Mouse (Mus musculus) embryonic facial prominence, embryonic 11.5 days (tissue): Measurements from ENCODE around the gene Elobl. TPM values are rescaled to one million over a fixed set of nuclear protein-coding genes. Genes with fewer than 3 reads are reported as not detected.

Experiments used
- ATAC-seq: fragments of 200-750 bp; cut with Nextera tagmentation; replicated peaks from 2 replicates; pipeline ENCODE4 v1.8.0; 2017; ENCODE audit warnings: low read depth; ENCODE audit not compliant: insufficient number of reproducible peaks, low FRiP score, low TSS enrichment
- DNase-seq: peaks from one replicate; pipeline ENCODE4 v3.0.0-alpha.2; 2015; ENCODE audit warnings: low spot score
- H3K27ac ChIP-seq: fragments of 300-500 bp; sonication (generic); replicated peaks from 2 replicates; pipeline ENCODE4 v1.5.1; 2014; ENCODE audit warnings: mild to moderate bottlenecking, low read depth, low read length, control low read depth
- H3K27me3 ChIP-seq: fragments of 300-500 bp; sonication (generic); 2 replicates; pipeline ENCODE4 v1.6.1; 2014; ENCODE audit warnings: mild to moderate bottlenecking, low read length, moderate library complexity, mixed read lengths; ENCODE audit not compliant: control insufficient read depth, insufficient read depth
- H3K36me3 ChIP-seq: fragments of 300-500 bp; sonication (generic); replicated peaks from 2 replicates; pipeline ENCODE4 v1.6.1; 2014; ENCODE audit warnings: low read depth, mild to moderate bottlenecking, low read length, moderate library complexity, mixed read lengths; ENCODE audit not compliant: control insufficient read depth, insufficient read depth
- H3K4me1 ChIP-seq: fragments of 300-500 bp; sonication (generic); 2 replicates; pipeline ENCODE4 v1.6.1; 2014; ENCODE audit warnings: low read length, mixed read lengths; ENCODE audit not compliant: control insufficient read depth, insufficient read depth
- H3K4me2 ChIP-seq: fragments of 300-500 bp; sonication (generic); 2 replicates; pipeline ENCODE4 v1.6.1; 2014; ENCODE audit warnings: low read depth, mild to moderate bottlenecking, control low read depth, low read length, moderate library complexity
- H3K4me3 ChIP-seq: fragments of 300-500 bp; sonication (generic); 2 replicates; pipeline ENCODE4 v1.5.1; 2014; ENCODE audit warnings: low read depth, low read length, control low read depth
- H3K9ac ChIP-seq: fragments of 300-500 bp; sonication (generic); replicated peaks from 2 replicates; pipeline ENCODE4 v1.6.1; 2014; ENCODE audit warnings: mild to moderate bottlenecking, control low read depth, low read length
- H3K9me3 ChIP-seq: fragments of 300-500 bp; sonication (generic); replicated peaks from 2 replicates; pipeline ENCODE4 v1.6.1; 2016; ENCODE audit warnings: mild to moderate bottlenecking, low read length, inconsistent platforms, mixed read lengths; ENCODE audit not compliant: control insufficient read depth
- WGBS: fragments of 180-500 bp; shearing (Covaris S2); extraction: QIAGEN DNeasy Blood & Tissue Kit; methylation state at CpG from one replicate; pipeline ENCODE4 v1.1.7; 2014; 5-methylcytosine and 5-hydroxymethylcytosine counted together
- polyA plus RNA-seq: library from polyadenylated mRNA; unstranded; fragments of >200 nt; fragmentation: Nextera tagmentation; extraction: Ambion mirVana; gene quantifications from 2 replicates; pipeline ENCODE4 v1.2.1, GENCODE M21; 2014

Elobl gene
- polyA plus RNA-seq, result not detected in 2 replicates

- Histone ChIP-seq H3K4me2 (no peak within 1 kb of the TSS), H3K9me3 (no peaks in the 10 kb centered on the region), H3K27me3 (no peaks in the 10 kb centered on the region), H3K4me1 (no peaks in the 10 kb centered on the region), H3K27ac (no peak within 1 kb of the TSS), H3K36me3 (no peaks in the 10 kb centered on the region), H3K4me3 (no peak within 1 kb of the TSS), H3K9ac (no peak within 1 kb of the TSS)
- DNase-seq (no peak), ATAC-seq (no peak)
- 92% methylated on average over 2 of the region's 3 CpGs for WGBS
Measured at GRCm38 (mm10) chr11:88966881-88967361, at the start of gene Elobl. Gene Elobl, minus strand, starts transcription at chr11:88966931.

- H3K9ac ChIP-seq, result no peak overlapping the region
- WGBS, result 75% methylated on average over 5 of the region's 5 CpGs
- H3K4me1 ChIP-seq, result no peaks in the 10 kb centered on the region
- no peak overlapping the region for H3K4me3 ChIP-seq
- no peak for ATAC-seq
- H3K27me3 ChIP-seq, result no peaks in the 10 kb centered on the region
- no peak for DNase-seq
- no peaks in the 10 kb centered on the region for H3K36me3 ChIP-seq
- H3K9me3 ChIP-seq, result no peaks in the 10 kb centered on the region
- no peak overlapping the region for H3K4me2 ChIP-seq
- no peak overlapping the region for H3K27ac ChIP-seq
Measured at GRCm38 (mm10) chr11:89012241-89012640, 45.5 kb upstream of the Elobl start.

- Histone ChIP-seq H3K9me3 (no peaks in the 10 kb centered on the region), H3K4me3 (no peak overlapping the region), H3K9ac (no peak overlapping the region), H3K27me3 (no peaks in the 10 kb centered on the region), H3K4me1 (no peaks in the 10 kb centered on the region), H3K4me2 (no peak overlapping the region), H3K27ac (no peak overlapping the region), H3K36me3 (no peaks in the 10 kb centered on the region)
- DNase-seq, result no peak
- WGBS, result 67% methylated on average over 7 of the region's 7 CpGs
- no peak for ATAC-seq
Measured at GRCm38 (mm10) chr11:89009496-89009895, 42.8 kb upstream of the Elobl start.

- DNase-seq, result no peak
- Histone ChIP-seq H3K9ac (no peak overlapping the region), H3K4me3 (no peak overlapping the region), H3K9me3 (no peaks in the 10 kb centered on the region), H3K27ac (no peak overlapping the region), H3K36me3 (no peaks in the 10 kb centered on the region), H3K4me2 (no peak overlapping the region), H3K27me3 (no peaks in the 10 kb centered on the region), H3K4me1 (no peaks in the 10 kb centered on the region)
- ATAC-seq, result no peak
- WGBS, result 87% methylated on average over 9 of the region's 9 CpGs
Measured at GRCm38 (mm10) chr11:89009066-89009465, 42.3 kb upstream of the Elobl start.

GRCm38 (mm10) chr11:89007582-89007981 is 40.9 kb upstream of the Elobl start:
- H3K9me3 ChIP-seq, result no peaks in the 10 kb centered on the region
- no peak for ATAC-seq
- DNase-seq, result no peak
- no peaks in the 10 kb centered on the region for H3K4me1 ChIP-seq
- H3K27ac ChIP-seq, result no peak overlapping the region
- H3K36me3 ChIP-seq, result no peaks in the 10 kb centered on the region
- WGBS, result 81% methylated on average over 3 of the region's 3 CpGs
- H3K9ac ChIP-seq, result no peak overlapping the region
- no peaks in the 10 kb centered on the region for H3K27me3 ChIP-seq
- no peak overlapping the region for H3K4me3 ChIP-seq
- no peak overlapping the region for H3K4me2 ChIP-seq

GRCm38 (mm10) chr11:89006404-89006803 is 39.7 kb upstream of the Elobl start:
- no peaks in the 10 kb centered on the region for H3K9me3 ChIP-seq
- ATAC-seq, result no peak
- DNase-seq, result no peak
- no peak overlapping the region for H3K27ac ChIP-seq
- no peak overlapping the region for H3K4me3 ChIP-seq
- no peaks in the 10 kb centered on the region for H3K36me3 ChIP-seq
- no peak overlapping the region for H3K4me2 ChIP-seq
- no peaks in the 10 kb centered on the region for H3K27me3 ChIP-seq
- no peaks in the 10 kb centered on the region for H3K4me1 ChIP-seq
- no peak overlapping the region for H3K9ac ChIP-seq

- no peaks in the 10 kb centered on the region for H3K27me3 ChIP-seq
- no peak overlapping the region for H3K4me2 ChIP-seq
- no peak overlapping the region for H3K4me3 ChIP-seq
- H3K36me3 ChIP-seq, result no peaks in the 10 kb centered on the region
- no peaks in the 10 kb centered on the region for H3K9me3 ChIP-seq
- H3K4me1 ChIP-seq, result no peaks in the 10 kb centered on the region
- DNase-seq (no peak), ATAC-seq (no peak)
- H3K27ac ChIP-seq, result no peak overlapping the region
- H3K9ac ChIP-seq, result no peak overlapping the region
- WGBS, result 58% methylated on average over 5 of the region's 5 CpGs
Measured at GRCm38 (mm10) chr11:89005473-89005872, 38.7 kb upstream of the Elobl start.

- 73% methylated on average over 4 of the region's 4 CpGs for WGBS
- no peaks in the 10 kb centered on the region for H3K36me3 ChIP-seq
- ATAC-seq, result no peak
- H3K4me3 ChIP-seq, result no peak overlapping the region
- no peak overlapping the region for H3K4me2 ChIP-seq
- no peak overlapping the region for H3K9ac ChIP-seq
- no peaks in the 10 kb centered on the region for H3K9me3 ChIP-seq
- no peak overlapping the region for H3K27ac ChIP-seq
- H3K27me3 ChIP-seq, result peaks cover 13% of the 10 kb centered on the region
- no peak for DNase-seq
- no peaks in the 10 kb centered on the region for H3K4me1 ChIP-seq
Measured at GRCm38 (mm10) chr11:89003726-89004125, 37.0 kb upstream of the Elobl start.
